In the genomic region with DNA sequence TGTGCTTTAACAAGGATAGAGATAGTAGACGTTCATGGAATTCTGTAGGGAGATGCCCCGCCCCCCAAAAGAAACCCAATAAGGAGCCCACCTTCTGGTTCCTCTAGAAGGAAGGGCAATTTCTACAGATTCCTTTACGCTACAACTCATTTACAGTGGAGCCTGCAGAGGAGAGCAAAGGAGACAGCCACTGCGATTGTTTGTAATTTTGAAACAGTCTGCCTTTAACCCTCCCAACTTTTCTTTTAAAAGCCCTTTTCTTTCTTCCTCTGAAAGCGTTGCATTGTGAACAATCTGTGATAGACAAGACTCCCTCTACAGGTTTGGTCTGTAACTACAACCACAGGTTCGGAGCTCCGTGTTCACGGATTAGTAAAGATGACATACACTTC, we compare ENCODE assay signal across 8 mouse cellular contexts. TPM values are rescaled to one million over a fixed set of nuclear protein-coding genes. Genes with fewer than 3 reads are reported as not detected.
DNase-seq lines count a peak whose midpoint lies in the region; ATAC-seq and TF ChIP-seq lines count a peak whose summit lies in the region.

No protein-coding gene starts in this region.

- peak overlapping the region; percentile 84 for H3K4me3 ChIP-seq in forebrain, embryonic 13.5 days
- peak overlapping the region; percentile 88 for H3K4me3 ChIP-seq in limb, embryonic 14.5 days (replicated peaks; ENCODE audit: low read length)
- peak overlapping the region; percentile 93 for H3K4me3 ChIP-seq in midbrain, embryonic 14.5 days (replicated peaks; ENCODE audit: low read depth, low read length)

- no peaks in the 10 kb centered on the region for H3K27me3 ChIP-seq in forebrain, embryonic 13.5 days
- H3K27me3 ChIP-seq in limb, embryonic 14.5 days (ENCODE audit: control insufficient read depth, insufficient read depth, low read length) = no peaks in the 10 kb centered on the region
- H3K27me3 ChIP-seq in midbrain, embryonic 14.5 days (ENCODE audit: control insufficient read depth, insufficient read depth, low read length) = no peaks in the 10 kb centered on the region

- peak overlapping the region; percentile 99 for H3K4me2 ChIP-seq in forebrain, embryonic 13.5 days
- H3K4me2 ChIP-seq in limb, embryonic 14.5 days (replicated peaks; ENCODE audit: low read depth, low read length, severe bottlenecking) = peak overlapping the region; percentile 73
- peak overlapping the region; percentile 87 for H3K4me2 ChIP-seq in midbrain, embryonic 14.5 days (ENCODE audit: low read length)

- DNase-seq in layer of hippocampus, adult 11-12 months (ENCODE audit: low spot score) = peak; percentile 80
- DNase-seq in layer of hippocampus, postnatal 25 days (ENCODE audit: extremely low spot score in 1 of 2, low spot score in 1 of 2) = no peak
- DNase-seq in brain, embryonic 18.5 days (ENCODE audit: low read depth, low spot score) = peak; percentile 66
- peak; percentile 87 for DNase-seq in induced T-regulatory cell, adult 2 months (ENCODE audit: low read depth)
- DNase-seq in limb, embryonic 14.5 days (ENCODE audit: low spot score) = peak; percentile 84
- DNase-seq in midbrain, embryonic 14.5 days = peak; percentile 93
- DNase-seq in thymus, postnatal 10 days (ENCODE audit: low spot score in 2 of 2) = peak; percentile 45 to 64

- ATAC-seq in forebrain, embryonic 13.5 days = 0 out of 2 replicates have a peak, but pooled peaks have one; percentile 7
- no peak for ATAC-seq in limb, embryonic 14.5 days (ENCODE audit: low FRiP score, low read depth)
- ATAC-seq in midbrain, embryonic 14.5 days (ENCODE audit: low FRiP score, low TSS enrichment) = no peak

- H3K4me1 ChIP-seq in forebrain, embryonic 13.5 days = peaks cover 28% of the 10 kb centered on the region
- peaks cover 25% of the 10 kb centered on the region for H3K4me1 ChIP-seq in limb, embryonic 14.5 days (ENCODE audit: control insufficient read depth, insufficient read depth, low read length)
- peaks cover 20% of the 10 kb centered on the region for H3K4me1 ChIP-seq in midbrain, embryonic 14.5 days (ENCODE audit: control insufficient read depth, insufficient read depth, low read length)

- WGBS in forebrain, embryonic 13.5 days = under 1% methylated on average over 8 of the region's 8 CpGs
- WGBS in limb, embryonic 14.5 days = 0% methylated on average over 8 of the region's 8 CpGs
- 0% methylated on average over 8 of the region's 8 CpGs for WGBS in midbrain, embryonic 14.5 days

- H3K9me3 ChIP-seq in forebrain, embryonic 13.5 days (replicated peaks) = no peaks in the 10 kb centered on the region
- no peaks in the 10 kb centered on the region for H3K9me3 ChIP-seq in limb, embryonic 14.5 days (ENCODE audit: control insufficient read depth, low read length)
- H3K9me3 ChIP-seq in midbrain, embryonic 14.5 days (ENCODE audit: control insufficient read depth, low read length) = no peaks in the 10 kb centered on the region

- peak overlapping the region; percentile 89 for H3K9ac ChIP-seq in forebrain, embryonic 13.5 days
- peak overlapping the region; percentile 78 for H3K9ac ChIP-seq in limb, embryonic 14.5 days (ENCODE audit: low read depth, low read length, severe bottlenecking)
- peak overlapping the region; percentile 95 for H3K9ac ChIP-seq in midbrain, embryonic 14.5 days (replicated peaks; ENCODE audit: low read length)

- no peaks in the 10 kb centered on the region for H3K36me3 ChIP-seq in forebrain, embryonic 13.5 days (ENCODE audit: poor library complexity, severe bottlenecking)
- no peaks in the 10 kb centered on the region for H3K36me3 ChIP-seq in limb, embryonic 14.5 days (ENCODE audit: control insufficient read depth, insufficient read depth, low read length)
- H3K36me3 ChIP-seq in midbrain, embryonic 14.5 days (ENCODE audit: control insufficient read depth, insufficient read depth, low read length) = no peaks in the 10 kb centered on the region

- TF ChIP-seq POLR2A in limb, embryonic 14.5 days (IDR thresholded peaks at IDR 0.05; ENCODE audit: borderline replicate concordance, extremely low read depth, insufficient read depth, insufficient read length) = no peak

- H3K27ac ChIP-seq in forebrain, embryonic 13.5 days = peak overlapping the region; percentile 98
- H3K27ac ChIP-seq in limb, embryonic 14.5 days (replicated peaks; ENCODE audit: low read depth, low read length) = peak overlapping the region; percentile 90
- H3K27ac ChIP-seq in midbrain, embryonic 14.5 days (replicated peaks; ENCODE audit: low read depth, low read length) = peak overlapping the region; percentile 95

RNA-seq across cellular contexts. Expression of gene 4930404H24Rik, which starts 46.6 kb away (rescaled TPM):
- not detected for total RNA-seq in layer of hippocampus, postnatal 25 days (2021)
- polyA plus RNA-seq in forebrain, embryonic 13.5 days (2015; fragmentation: Nextera tagmentation; extraction: Ambion mirVana) = not detected in 2 replicates
- not detected in 2 replicates for polyA plus RNA-seq in limb, embryonic 14.5 days (2012; rRNA removed)
- polyA plus RNA-seq in limb, embryonic 14.5 days (2014; fragmentation: Nextera tagmentation; extraction: Ambion mirVana) = not detected in 2 replicates
- not detected in 2 replicates for polyA plus RNA-seq in midbrain, embryonic 14.5 days (2014; fragmentation: Nextera tagmentation; extraction: Ambion mirVana)

Comparison
In these comparisons a context has a peak if more than half of its experiments do, and no peak if none do; other contexts are left out.
1. DNase-seq: peak in layer of hippocampus, adult 11-12 months (single experiment), brain, embryonic 18.5 days (single experiment), induced T-regulatory cell, adult 2 months (single experiment), limb, embryonic 14.5 days (single experiment), midbrain, embryonic 14.5 days (single experiment) and thymus, postnatal 10 days (2 of 2); none in layer of hippocampus, postnatal 25 days (0 of 2).
2. Peak in every context shown above with its lines, with median percentiles within 50 percentile points of each other: H3K27ac ChIP-seq, H3K4me2 ChIP-seq, H3K4me3 ChIP-seq and H3K9ac ChIP-seq.